ENCODE assay signal across 26 mouse cellular contexts in the genomic region with DNA sequence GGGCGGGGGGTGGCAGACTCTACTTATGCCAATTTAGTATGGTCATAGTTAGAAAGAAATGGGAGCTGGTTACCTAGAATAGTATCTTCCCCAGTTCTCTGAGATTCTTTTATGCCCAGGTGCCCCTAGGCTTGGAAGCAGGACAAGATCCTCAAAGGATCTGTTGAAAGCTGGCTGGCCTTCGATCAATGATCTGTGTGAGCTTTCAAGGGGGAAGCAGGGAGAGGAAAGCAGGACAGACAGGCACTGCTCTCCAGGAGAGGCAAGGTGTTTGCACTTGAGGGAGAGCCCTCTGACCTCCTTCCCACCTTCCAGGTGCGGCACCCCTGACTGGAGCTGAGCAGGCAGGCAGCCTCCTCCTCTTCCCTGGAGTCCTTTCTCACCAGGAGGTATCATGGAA.
DNase-seq lines count a peak whose midpoint lies in the region; ATAC-seq and TF ChIP-seq lines count a peak whose summit lies in the region.
"Had no signal": no experiment of that assay in that cellular context is flagged by ENCODE, and none has a peak within 500 bp of the region (broad histone marks: within the 10 kb centered on the region; RNA-seq: fewer than 3 reads in every experiment).

No protein-coding gene starts in this region.

- 27% methylated on average over 3 of the region's 3 CpGs for WGBS in cerebellum, adult 2 months
- 79% methylated on average over 3 of the region's 3 CpGs for WGBS in midbrain, embryonic 10.5 days

- TF ChIP-seq CTCF in cerebellum, adult 2 months (IDR thresholded peaks at IDR 0.05; ENCODE audit: borderline replicate concordance, insufficient read depth, low read depth, low read length): no peak

- no peaks in the 10 kb centered on the region for H3K36me3 ChIP-seq in midbrain, embryonic 10.5 days
- H3K36me3 ChIP-seq: embryonic facial prominence, embryonic 13.5 days; forebrain, embryonic 10.5 days; G1E; heart, embryonic 10.5 days; heart, embryonic 15.5 days had no signal

- intact Hi-C loops in heart, postnatal 10 days (cut with DNase I): no loop called here
- intact Hi-C loops in heart, postnatal 36 days (cut with DNase I): no loop called here

- no peak for DNase-seq in cerebellum, postnatal 4 days (ENCODE audit: low spot score in 2 of 2)
- peak; percentile 16 to 39 for DNase-seq in heart, postnatal 10 days
- no peak for DNase-seq in heart, postnatal 36 days
- peak; percentile 55 to 63 for DNase-seq in cerebellum, adult 2 months
- peak; percentile 50 to 68 for DNase-seq in cerebellum, postnatal 14 days
- no peak for DNase-seq in midbrain, embryonic 10.5 days (ENCODE audit: low spot score)
- DNase-seq: adrenal gland, postnatal 10 days; gastrocnemius, adult 2 months; gastrocnemius, postnatal 36 days; kidney, adult 2 months; kidney, postnatal 36 days; liver; lung, embryonic 14.5 days; lung, postnatal 14 days; right cerebral cortex, postnatal 25 days; thymus, postnatal 14 days had no signal

- H3K4me3 ChIP-seq in cerebellum, adult 2 months (replicated peaks; ENCODE audit: insufficient read depth, low read depth, low read length): no peak overlapping the region
- no peak overlapping the region for H3K4me3 ChIP-seq in midbrain, embryonic 10.5 days
- H3K4me3 ChIP-seq: embryonic facial prominence, embryonic 13.5 days; forebrain, embryonic 10.5 days; gastrocnemius, adult 2 months; heart, embryonic 10.5 days; heart, embryonic 15.5 days had no signal

- peak; percentile 53; the same call in 1 of the 2 replicates for ATAC-seq in cerebellum, adult (ENCODE audit: insufficient number of reproducible peaks, low FRiP score, low TSS enrichment)
- no peak for ATAC-seq in granulocyte monocyte progenitor cell, adult 5-6 weeks (replicated peaks; ENCODE audit: poor library complexity, severe bottlenecking)
- ATAC-seq: midbrain, embryonic 16.5 days had no signal

- H3K9me3 ChIP-seq in midbrain, embryonic 10.5 days (replicated peaks): no peaks in the 10 kb centered on the region
- H3K9me3 ChIP-seq: embryonic facial prominence, embryonic 13.5 days; forebrain, embryonic 10.5 days; G1E; heart, embryonic 10.5 days; heart, embryonic 15.5 days had no signal

- no peaks in the 10 kb centered on the region for H3K27me3 ChIP-seq in cerebellum, adult 2 months (ENCODE audit: control insufficient read depth, insufficient read depth, low read length)
- H3K27me3 ChIP-seq in midbrain, embryonic 10.5 days (ENCODE audit: low read depth, poor library complexity, severe bottlenecking): no peaks in the 10 kb centered on the region
- H3K27me3 ChIP-seq: CH12.LX; embryonic facial prominence, embryonic 13.5 days; heart, embryonic 15.5 days had no signal

- H3K27ac ChIP-seq in cerebellum, adult 2 months (ENCODE audit: insufficient read depth, low read length): peak overlapping the region; percentile 44
- H3K27ac ChIP-seq in midbrain, embryonic 10.5 days (replicated peaks): no peak overlapping the region
- H3K27ac ChIP-seq: embryonic facial prominence, embryonic 13.5 days; forebrain, embryonic 10.5 days; gastrocnemius, adult 2 months; heart, embryonic 10.5 days; heart, embryonic 15.5 days; liver, embryonic 14.5 days had no signal

- TF ChIP-seq POLR2A in cerebellum, adult 2 months (IDR thresholded peaks at IDR 0.05; ENCODE audit: borderline replicate concordance, insufficient read depth, low read length): no peak

- H3K4me1 ChIP-seq in cerebellum, adult 2 months (ENCODE audit: control insufficient read depth, insufficient read depth, low read length): peaks cover 33% of the 10 kb centered on the region
- no peaks in the 10 kb centered on the region for H3K4me1 ChIP-seq in midbrain, embryonic 10.5 days
- H3K4me1 ChIP-seq: heart, embryonic 10.5 days; heart, embryonic 15.5 days had no signal

Comparison
In these comparisons a context has a peak if more than half of its experiments do, and no peak if none do; other contexts are left out.
1. DNase-seq: peak in heart, postnatal 10 days (2 of 2), cerebellum, adult 2 months (2 of 2) and cerebellum, postnatal 14 days (2 of 2); none in cerebellum, postnatal 4 days (0 of 2), heart, postnatal 36 days (0 of 2) and midbrain, embryonic 10.5 days (single experiment).